Mouse (Mus musculus) brain, embryonic 14.5 days (tissue): ENCODE data around the gene Hecw2.

ENCODE experiments used
- CTCF ChIP-seq: fragments of 200-500 bp; IDR thresholded peaks from 2 replicates; pipeline ENCODE4 v1.5.1; 2012; ENCODE audit warnings: inconsistent platforms, mild to moderate bottlenecking, moderate library complexity, borderline replicate concordance; ENCODE audit not compliant: insufficient read depth, insufficient read length; ENCODE audit errors: extremely low read depth
- POLR2A ChIP-seq: fragments of 200-500 bp; IDR thresholded peaks from 2 replicates; pipeline ENCODE4 v1.6.1; 2012; ENCODE audit warnings: mild to moderate bottlenecking, inconsistent platforms, borderline replicate concordance; ENCODE audit not compliant: poor library complexity, insufficient read depth, insufficient read length, severe bottlenecking; ENCODE audit errors: extremely low read depth

DNA sequence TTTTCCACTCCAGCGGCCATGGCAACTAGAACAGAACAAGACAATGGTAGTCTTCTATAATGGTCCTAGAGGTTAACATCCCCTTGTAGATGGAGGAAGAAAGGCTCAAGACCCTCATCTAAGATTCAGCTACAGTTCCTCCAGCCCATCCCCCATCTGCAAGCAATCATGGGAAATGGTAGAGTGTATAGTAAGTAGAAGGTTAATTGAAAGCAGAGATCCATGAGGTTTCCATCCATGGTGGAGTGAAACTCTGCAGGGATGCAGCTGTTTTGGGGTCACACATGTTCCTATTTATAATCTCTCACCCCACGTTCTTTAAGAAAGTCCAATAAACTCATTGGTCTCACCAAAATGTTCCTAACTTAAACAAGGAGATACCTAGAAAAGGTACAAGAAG, 124.8 kb downstream of the Hecw2 start:
- no peak for TF ChIP-seq POLR2A
- TF ChIP-seq CTCF = no peak
